15 mouse cellular contexts compared by ENCODE assay signal in genomic region chr16:31499021-31499420, GRCm38 (mm10).
A peak's percentile ranks its signal among the peaks of the same experiment; 100 is the strongest.
DNase-seq lines count a peak whose midpoint lies in the region; ATAC-seq and TF ChIP-seq lines count a peak whose summit lies in the region.
"Had no signal": no experiment of that assay in that cellular context is flagged by ENCODE, and none has a peak within 500 bp of the region (broad histone marks: within the 10 kb centered on the region; RNA-seq: fewer than 3 reads in every experiment).

No protein-coding gene starts in this region.

- intact Hi-C loops in left cerebral cortex, adult 2 months (cut with DNase I), result no loop called here
- intact Hi-C loops in left cerebral cortex, postnatal 14 days (cut with DNase I), result no loop called here

- DNase-seq in adrenal gland, postnatal 10 days, result peak; percentile 44
- no peak for DNase-seq in adrenal gland, adult 8-10 months
- DNase-seq in left cerebral cortex, adult 2 months (ENCODE audit: extremely low spot score in 1 of 2, low spot score in 2 of 2), result no peak
- no peak for DNase-seq in left cerebral cortex, postnatal 14 days (ENCODE audit: low spot score in 2 of 2)
- no peak for DNase-seq in forebrain, embryonic 11.5 days (ENCODE audit: low spot score)
- DNase-seq in heart, adult 8-10 months (ENCODE audit: low spot score), result no peak
- no peak for DNase-seq in thymus, adult 2 months
- DNase-seq: cerebellum, postnatal 25 days; lung, postnatal 14 days; retina, postnatal 1 day had no signal

- H3K4me3 ChIP-seq in left cerebral cortex, adult 2 months, result no peak overlapping the region
- H3K4me3 ChIP-seq in forebrain, embryonic 11.5 days (ENCODE audit: low read depth, low read length), result no peak overlapping the region
- no peak overlapping the region for H3K4me3 ChIP-seq in hindbrain, embryonic 16.5 days (ENCODE audit: low read length)
- H3K4me3 ChIP-seq in thymus, adult 2 months (ENCODE audit: control insufficient read depth, insufficient read depth, low read length), result no peak overlapping the region
- H3K4me3 ChIP-seq: heart, embryonic 12.5 days; myocyte had no signal

- no peaks in the 10 kb centered on the region for H3K36me3 ChIP-seq in forebrain, embryonic 11.5 days (ENCODE audit: control insufficient read depth, insufficient read depth, low read length)
- H3K36me3 ChIP-seq in hindbrain, embryonic 16.5 days (ENCODE audit: control insufficient read depth, insufficient read depth, low read length), result no peaks in the 10 kb centered on the region
- no peaks in the 10 kb centered on the region for H3K36me3 ChIP-seq in thymus, adult 2 months (ENCODE audit: control insufficient read depth, insufficient read depth, low read length)
- H3K36me3 ChIP-seq: heart, embryonic 12.5 days had no signal

- H3K4me1 ChIP-seq in forebrain, embryonic 11.5 days (replicated peaks; ENCODE audit: control insufficient read depth, insufficient read depth, low read length), result peaks cover 6% of the 10 kb centered on the region; the same call in 1 of the 2 replicates
- peaks cover 27% of the 10 kb centered on the region for H3K4me1 ChIP-seq in hindbrain, embryonic 16.5 days (ENCODE audit: control insufficient read depth, insufficient read depth, low read depth, low read length)
- H3K4me1 ChIP-seq in thymus, adult 2 months (replicated peaks; ENCODE audit: control insufficient read depth, insufficient read depth, low read length), result no peaks in the 10 kb centered on the region

- H3K27ac ChIP-seq in left cerebral cortex, adult 2 months, result peak overlapping the region; percentile 86
- 0 out of 2 replicates have a peak overlapping the region, but pooled peaks have one; percentile 52 for H3K27ac ChIP-seq in forebrain, embryonic 11.5 days (ENCODE audit: low read depth, low read length)
- H3K27ac ChIP-seq in hindbrain, embryonic 16.5 days (ENCODE audit: low read depth, low read length), result peak overlapping the region; percentile 68; the same call in 1 of the 2 replicates
- H3K27ac ChIP-seq in thymus, adult 2 months (ENCODE audit: control insufficient read depth, insufficient read depth, low read length), result no peak overlapping the region

- no peaks in the 10 kb centered on the region for H3K27me3 ChIP-seq in forebrain, embryonic 11.5 days (ENCODE audit: control insufficient read depth, insufficient read depth, low read length)
- H3K27me3 ChIP-seq in hindbrain, embryonic 16.5 days (replicated peaks; ENCODE audit: control insufficient read depth, insufficient read depth, low read length), result no peaks in the 10 kb centered on the region; the same call in 1 of the 2 replicates
- H3K27me3 ChIP-seq in thymus, adult 2 months (ENCODE audit: control insufficient read depth, insufficient read depth, low read length), result no peaks in the 10 kb centered on the region
- H3K27me3 ChIP-seq: CH12.LX; heart, embryonic 12.5 days had no signal

- no peak for TF ChIP-seq POLR2A in thymus, adult 2 months (IDR thresholded peaks at IDR 0.05; ENCODE audit: control insufficient read depth, extremely low read depth, insufficient read depth, low read length, poor library complexity)

- H3K9ac ChIP-seq in forebrain, embryonic 11.5 days (ENCODE audit: low read length), result no peak overlapping the region
- H3K9ac ChIP-seq in hindbrain, embryonic 16.5 days (ENCODE audit: low read depth, low read length), result no peak overlapping the region
- H3K9ac ChIP-seq: heart, embryonic 12.5 days had no signal

- no peak for TF ChIP-seq CTCF in left cerebral cortex, adult 2 months (IDR thresholded peaks at IDR 0.05)
- TF ChIP-seq CTCF in thymus, adult 2 months (IDR thresholded peaks at IDR 0.05; ENCODE audit: borderline replicate concordance, control insufficient read depth, extremely low read depth, insufficient read depth, low read length, poor library complexity), result no peak

- 95% methylated on average over 6 of the region's 6 CpGs for WGBS in forebrain, embryonic 11.5 days
- 93% methylated on average over 6 of the region's 6 CpGs for WGBS in hindbrain, embryonic 16.5 days
- 98% methylated on average over 6 of the region's 6 CpGs for WGBS in thymus, adult 2 months

- no peak for ATAC-seq in forebrain, embryonic 11.5 days (replicated peaks; ENCODE audit: low FRiP score)
- no peak for ATAC-seq in hindbrain, embryonic 16.5 days
- ATAC-seq: intestine, embryonic 16.5 days had no signal

- H3K9me3 ChIP-seq in forebrain, embryonic 11.5 days (ENCODE audit: control insufficient read depth, low read length), result no peaks in the 10 kb centered on the region
- no peaks in the 10 kb centered on the region for H3K9me3 ChIP-seq in hindbrain, embryonic 16.5 days (ENCODE audit: control insufficient read depth, low read length)
- H3K9me3 ChIP-seq: heart, embryonic 12.5 days had no signal

- no peak overlapping the region for H3K4me2 ChIP-seq in forebrain, embryonic 11.5 days (ENCODE audit: low read depth, low read length, severe bottlenecking)
- no peak overlapping the region for H3K4me2 ChIP-seq in hindbrain, embryonic 16.5 days (ENCODE audit: low read length)
- H3K4me2 ChIP-seq: heart, embryonic 12.5 days had no signal
